Mouse (Mus musculus) neural tube, embryonic 13.5 days (tissue): ENCODE measurements around the gene Cdh13. TPM values are rescaled to one million over a fixed set of nuclear protein-coding genes. Genes with fewer than 3 reads are reported as not detected.
A peak's percentile ranks its signal among the peaks of the same experiment; 100 is the strongest.

Source experiments
- ATAC-seq: fragments of 200-750 bp; cut with Nextera tagmentation; 2 replicates; pipeline ENCODE4 v1.8.0; 2017; ENCODE audit warnings: low read depth, mild to moderate bottlenecking, moderate TSS enrichment, moderate library complexity
- H3K27ac ChIP-seq: fragments of 300-500 bp; sonication (generic); replicated peaks from 2 replicates; pipeline ENCODE4 v1.5.1; 2015; ENCODE audit warnings: moderate library complexity, mild to moderate bottlenecking, inconsistent platforms
- H3K27me3 ChIP-seq: fragments of 300-500 bp; sonication (generic); 2 replicates; pipeline ENCODE4 v1.6.1; 2015; ENCODE audit warnings: mild to moderate bottlenecking, inconsistent platforms
- H3K36me3 ChIP-seq: fragments of 300-500 bp; sonication (generic); 2 replicates; pipeline ENCODE4 v1.6.1; 2015; ENCODE audit warnings: mild to moderate bottlenecking, inconsistent platforms
- H3K4me1 ChIP-seq: fragments of 300-500 bp; sonication (generic); replicated peaks from 2 replicates; pipeline ENCODE4 v1.6.1; 2015; ENCODE audit warnings: inconsistent platforms
- H3K4me2 ChIP-seq: fragments of 300-500 bp; sonication (generic); 2 replicates; pipeline ENCODE4 v1.6.1; 2015; ENCODE audit warnings: inconsistent platforms, mild to moderate bottlenecking, moderate library complexity
- H3K4me3 ChIP-seq: fragments of 300-500 bp; sonication (generic); 2 replicates; pipeline ENCODE4 v1.5.1; 2015; ENCODE audit warnings: mild to moderate bottlenecking, inconsistent platforms
- H3K9ac ChIP-seq: fragments of 300-500 bp; sonication (generic); 2 replicates; pipeline ENCODE4 v1.6.1; 2015; ENCODE audit warnings: moderate library complexity, mild to moderate bottlenecking, inconsistent platforms
- H3K9me3 ChIP-seq: fragments of 300-500 bp; sonication (generic); 2 replicates; pipeline ENCODE4 v1.6.1; 2016; ENCODE audit warnings: inconsistent platforms
- WGBS: fragments of 180-500 bp; shearing (Covaris S2); methylation state at CpG from one replicate; pipeline ENCODE4 v1.1.7; 2015; 5-methylcytosine and 5-hydroxymethylcytosine counted together
- polyA plus RNA-seq: library from polyadenylated mRNA; unstranded; fragments of >200 nt; fragmentation: Nextera tagmentation; extraction: Ambion mirVana; gene quantifications from 2 replicates; pipeline ENCODE4 v1.2.1, GENCODE M21; 2015

The Cdh13 gene
- polyA plus RNA-seq, 1 experiment from 2014 or later, result 69.8 TPM

- Histone ChIP-seq H3K9me3 (no peaks in the 10 kb centered on the region), H3K4me3 (no peak overlapping the region), H3K9ac (no peak overlapping the region), H3K4me1 (0 out of 2 replicates have a peak, but pooled peaks cover 5% of the 10 kb centered on the region), H3K36me3 (no peaks in the 10 kb centered on the region), H3K27ac (no peak overlapping the region; the same call in 1 of the 2 replicates), H3K4me2 (no peak overlapping the region), H3K27me3 (no peaks in the 10 kb centered on the region)
- ATAC-seq, result no peak
- WGBS, result 66% methylated on average over 14 of the region's 14 CpGs
These were observed 268.9 kb downstream of the Cdh13 start for GRCm38 (mm10) chr8:118552397-118552796.

DNA sequence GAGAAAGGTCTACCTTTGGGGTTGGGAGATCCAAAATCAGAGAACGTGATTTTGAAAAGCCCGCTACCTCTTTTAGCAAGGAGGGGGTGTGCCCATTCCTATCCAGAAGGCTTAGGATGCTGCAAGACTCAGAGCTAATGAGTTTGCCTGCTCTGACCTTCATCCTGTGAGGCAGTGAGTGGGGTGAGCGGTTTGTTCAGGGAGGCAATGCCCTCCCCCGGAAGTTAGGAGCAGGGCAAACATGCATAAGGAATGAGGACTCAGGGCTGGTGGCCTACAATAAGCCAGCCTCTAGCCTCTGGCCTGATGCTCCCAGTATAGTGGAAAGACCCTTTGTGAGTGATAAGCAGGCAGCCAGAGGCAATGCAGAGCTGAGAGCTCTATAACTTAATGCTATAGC lies 269.3 kb downstream of the Cdh13 start:
- Histone ChIP-seq H3K4me2 (no peak overlapping the region), H3K27ac (no peak overlapping the region; the same call in 1 of the 2 replicates), H3K9ac (no peak overlapping the region), H3K36me3 (no peaks in the 10 kb centered on the region), H3K4me3 (no peak overlapping the region), H3K27me3 (no peaks in the 10 kb centered on the region), H3K9me3 (no peaks in the 10 kb centered on the region), H3K4me1 (0 out of 2 replicates have a peak, but pooled peaks cover 5% of the 10 kb centered on the region)
- WGBS, result 87% methylated on average over 4 of the region's 4 CpGs
- ATAC-seq, result no peak

DNA sequence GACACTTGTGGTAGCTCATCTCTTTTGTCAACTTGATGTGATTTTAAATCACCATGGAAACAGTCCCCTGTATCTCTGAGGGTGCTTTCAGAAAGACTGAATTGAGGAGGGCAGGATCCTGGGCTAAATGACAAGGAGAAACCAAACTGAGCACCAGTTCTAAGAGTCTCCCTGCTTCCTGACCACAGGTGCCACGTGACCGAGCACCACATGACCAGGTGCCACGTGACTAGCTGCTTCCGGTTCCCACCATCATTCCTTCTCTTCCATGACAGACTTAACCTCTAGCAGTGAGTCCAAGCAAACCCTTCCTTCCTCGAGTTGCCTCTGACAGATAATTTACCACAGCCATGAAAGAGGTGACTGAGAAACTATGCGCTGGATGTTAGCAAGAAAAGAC lies 280.5 kb downstream of the Cdh13 start:
- Histone ChIP-seq H3K4me3 (no peak overlapping the region), H3K9me3 (no peaks in the 10 kb centered on the region), H3K4me2 (no peak overlapping the region), H3K36me3 (no peaks in the 10 kb centered on the region), H3K4me1 (no peaks in the 10 kb centered on the region), H3K9ac (no peak overlapping the region), H3K27me3 (no peaks in the 10 kb centered on the region), H3K27ac (no peak overlapping the region)
- 67% methylated on average over 6 of the region's 6 CpGs for WGBS
- no peak for ATAC-seq

DNA sequence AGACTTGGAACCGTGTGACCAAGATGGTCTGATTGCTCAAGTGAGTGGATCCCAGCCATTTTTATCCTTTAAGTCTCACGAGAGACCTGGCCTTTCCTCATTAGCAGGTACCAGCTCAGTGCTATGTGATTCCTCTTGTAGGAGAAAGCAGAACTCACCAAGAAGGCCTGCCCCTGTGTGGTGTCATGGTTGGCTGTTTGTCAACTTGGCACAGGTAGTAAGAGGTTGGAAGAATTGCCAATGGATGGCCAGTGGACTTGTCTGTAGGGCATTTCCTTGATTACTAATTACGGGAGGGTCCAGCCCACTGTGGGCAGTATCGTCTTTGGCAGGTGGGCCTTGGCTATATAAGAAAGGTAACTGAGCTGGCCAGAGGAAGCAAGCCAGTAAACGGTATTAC lies 281.7 kb downstream of the Cdh13 start:
- no peaks in the 10 kb centered on the region for H3K36me3 ChIP-seq
- H3K27ac ChIP-seq, result no peak overlapping the region
- H3K9me3 ChIP-seq, result no peaks in the 10 kb centered on the region
- H3K4me1 ChIP-seq, result peaks cover 9% of the 10 kb centered on the region
- no peak overlapping the region for H3K4me3 ChIP-seq
- H3K9ac ChIP-seq, result no peak overlapping the region
- no peak for ATAC-seq
- H3K4me2 ChIP-seq, result no peak overlapping the region
- no peaks in the 10 kb centered on the region for H3K27me3 ChIP-seq
- 89% methylated on average over 5 of the region's 5 CpGs for WGBS

DNA sequence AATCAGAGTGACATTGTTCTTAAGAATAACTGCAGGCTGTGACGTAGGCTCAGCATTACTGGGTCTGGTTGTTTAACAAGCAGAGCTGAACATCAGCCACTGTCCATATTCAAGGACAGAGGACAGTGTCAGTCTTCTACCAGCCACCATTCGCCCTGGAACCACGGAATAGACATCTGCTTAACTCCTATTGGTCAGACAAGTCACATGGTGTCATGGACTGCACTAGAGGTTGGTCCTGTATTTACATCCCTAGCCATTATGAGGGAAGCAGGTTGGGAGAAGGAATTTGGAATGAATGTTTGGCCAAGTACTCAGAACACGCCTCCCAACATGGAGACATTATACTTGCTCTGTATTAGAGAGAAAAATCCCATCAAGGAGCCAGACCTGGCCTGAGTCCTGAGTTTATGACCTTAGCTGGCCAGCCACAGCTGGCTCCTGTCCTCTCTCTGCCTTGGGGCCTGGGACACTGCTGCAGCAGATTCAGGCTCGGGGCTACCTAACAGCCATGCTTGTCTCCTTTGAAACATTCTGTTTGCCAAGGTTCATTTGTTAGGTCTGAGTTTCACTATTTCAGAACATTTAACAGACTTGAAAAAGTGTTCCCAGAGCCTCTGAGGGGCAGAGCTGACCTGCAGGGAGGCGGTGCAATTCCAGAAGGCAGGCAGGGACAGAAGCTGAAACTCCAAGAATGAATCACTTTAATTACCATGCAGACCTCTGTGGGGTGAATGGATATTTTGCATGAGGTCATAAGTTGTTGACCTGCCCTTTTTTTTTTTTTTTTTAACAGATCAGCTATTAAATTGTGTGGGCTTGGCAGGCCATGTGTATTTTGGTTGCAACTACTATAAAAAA lies 282.6 kb downstream of the Cdh13 start:
- 64% methylated on average over 6 of the region's 6 CpGs for WGBS
- no peak overlapping the region for H3K9ac ChIP-seq
- no peak overlapping the region for H3K27ac ChIP-seq
- peaks cover 13% of the 10 kb centered on the region for H3K4me1 ChIP-seq
- H3K27me3 ChIP-seq, result no peaks in the 10 kb centered on the region
- no peaks in the 10 kb centered on the region for H3K9me3 ChIP-seq
- no peak overlapping the region for H3K4me3 ChIP-seq
- H3K36me3 ChIP-seq, result no peaks in the 10 kb centered on the region
- H3K4me2 ChIP-seq, result no peak overlapping the region
- ATAC-seq, result no peak

DNA sequence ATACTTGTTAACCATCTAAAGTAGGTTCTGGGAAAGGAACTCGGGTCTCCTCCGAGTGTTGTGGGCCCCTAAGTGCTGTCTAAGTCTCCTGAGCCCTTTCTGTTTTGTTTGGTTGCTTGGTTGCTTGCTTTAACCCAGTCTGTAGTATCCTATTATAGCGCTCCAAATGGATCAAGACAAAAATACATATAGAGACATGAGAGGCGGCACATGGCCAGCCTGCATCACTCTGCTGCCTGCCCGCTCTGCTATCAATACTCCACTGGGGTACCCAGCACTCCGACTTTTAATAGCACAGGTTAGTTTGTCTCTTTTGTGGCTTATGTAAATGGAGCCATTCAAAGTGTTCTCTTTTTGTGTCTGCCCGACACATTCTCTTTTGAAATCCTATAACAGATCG lies 285.8 kb downstream of the Cdh13 start:
- H3K4me2 ChIP-seq, result no peak overlapping the region
- no peak overlapping the region for H3K4me3 ChIP-seq
- WGBS, result 63% methylated on average over 8 of the region's 8 CpGs
- H3K27me3 ChIP-seq, result no peaks in the 10 kb centered on the region
- no peak for ATAC-seq
- H3K27ac ChIP-seq, result no peak overlapping the region
- no peaks in the 10 kb centered on the region for H3K36me3 ChIP-seq
- H3K9ac ChIP-seq, result no peak overlapping the region
- H3K9me3 ChIP-seq, result no peaks in the 10 kb centered on the region
- peaks cover 13% of the 10 kb centered on the region for H3K4me1 ChIP-seq

DNA sequence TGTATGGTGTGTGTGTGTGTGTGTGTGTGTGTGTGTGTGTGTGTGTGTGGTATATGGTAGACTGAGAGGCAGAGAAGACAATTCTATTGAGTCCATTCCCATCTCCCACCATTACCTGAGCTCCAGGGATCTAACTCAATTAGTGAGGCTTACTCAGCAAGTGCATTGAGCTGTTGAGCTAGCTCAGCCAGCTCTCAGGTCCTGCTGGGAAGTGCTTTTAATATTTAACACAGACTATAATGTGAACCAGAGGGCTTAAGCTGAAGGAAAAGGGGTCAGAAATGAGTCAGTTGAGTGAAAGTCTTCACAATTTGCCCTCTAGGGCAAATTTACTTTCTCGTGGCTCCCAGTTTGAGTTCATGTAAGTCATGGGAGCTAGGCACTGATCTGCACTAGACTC lies 297.7 kb downstream of the Cdh13 start:
- Histone ChIP-seq H3K9ac (no peak overlapping the region), H3K36me3 (no peaks in the 10 kb centered on the region), H3K9me3 (peaks cover 3% of the 10 kb centered on the region), H3K27me3 (no peaks in the 10 kb centered on the region), H3K4me2 (no peak overlapping the region), H3K4me1 (no peaks in the 10 kb centered on the region), H3K27ac (no peak overlapping the region), H3K4me3 (no peak overlapping the region)
- ATAC-seq, result no peak
- 86% methylated on average over 1 of the region's 1 CpGs for WGBS

- no peaks in the 10 kb centered on the region for H3K27me3 ChIP-seq
- H3K27ac ChIP-seq, result no peak overlapping the region
- 93% methylated on average over 8 of the region's 8 CpGs for WGBS
- no peak overlapping the region for H3K4me2 ChIP-seq
- no peaks in the 10 kb centered on the region for H3K36me3 ChIP-seq
- ATAC-seq, result no peak
- H3K9ac ChIP-seq, result no peak overlapping the region
- H3K4me3 ChIP-seq, result no peak overlapping the region
- H3K9me3 ChIP-seq, result peaks cover 3% of the 10 kb centered on the region
- no peaks in the 10 kb centered on the region for H3K4me1 ChIP-seq
These were observed 298.7 kb downstream of the Cdh13 start for GRCm38 (mm10) chr8:118582185-118582584.

DNA sequence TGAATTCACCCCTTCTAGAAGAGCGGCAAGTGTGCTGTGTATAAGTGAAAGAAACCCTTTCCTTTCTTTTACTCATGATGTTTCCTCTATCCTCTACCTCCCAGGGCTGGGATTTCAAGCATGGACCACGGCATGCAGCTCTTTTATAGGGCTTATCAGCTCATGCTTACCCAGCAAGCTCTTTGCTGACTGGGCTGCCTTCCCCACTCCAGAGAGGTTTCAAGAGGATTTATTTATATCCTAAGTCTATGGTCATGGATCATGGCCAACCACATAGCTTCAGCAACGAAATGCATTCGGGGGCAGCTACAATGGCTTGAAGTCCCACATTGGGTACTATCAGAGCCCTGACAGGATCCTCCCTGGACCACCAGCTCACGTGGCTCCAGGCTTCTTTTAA lies 304.4 kb downstream of the Cdh13 start:
- no peaks in the 10 kb centered on the region for H3K9me3 ChIP-seq
- no peaks in the 10 kb centered on the region for H3K27me3 ChIP-seq
- H3K27ac ChIP-seq, result no peak overlapping the region
- H3K36me3 ChIP-seq, result no peaks in the 10 kb centered on the region
- 86% methylated on average over 5 of the region's 5 CpGs for WGBS
- H3K9ac ChIP-seq, result no peak overlapping the region
- no peak overlapping the region for H3K4me2 ChIP-seq
- no peak for ATAC-seq
- 0 out of 2 replicates have a peak, but pooled peaks cover 3% of the 10 kb centered on the region for H3K4me1 ChIP-seq
- no peak overlapping the region for H3K4me3 ChIP-seq

- 83% methylated on average over 8 of the region's 8 CpGs for WGBS
- no peaks in the 10 kb centered on the region for H3K27me3 ChIP-seq
- ATAC-seq, result no peak
- no peaks in the 10 kb centered on the region for H3K4me1 ChIP-seq
- no peak overlapping the region for H3K9ac ChIP-seq
- H3K4me2 ChIP-seq, result no peak overlapping the region
- no peak overlapping the region for H3K4me3 ChIP-seq
- no peaks in the 10 kb centered on the region for H3K36me3 ChIP-seq
- H3K9me3 ChIP-seq, result no peaks in the 10 kb centered on the region
- no peak overlapping the region for H3K27ac ChIP-seq
These were observed 313.3 kb downstream of the Cdh13 start for GRCm38 (mm10) chr8:118596816-118597215.

- H3K4me3 ChIP-seq, result no peak overlapping the region
- H3K27ac ChIP-seq, result no peak overlapping the region
- no peak for ATAC-seq
- no peaks in the 10 kb centered on the region for H3K36me3 ChIP-seq
- WGBS, result 81% methylated on average over 8 of the region's 8 CpGs
- H3K4me2 ChIP-seq, result no peak overlapping the region
- H3K9ac ChIP-seq, result no peak overlapping the region
- H3K4me1 ChIP-seq, result peaks cover 12% of the 10 kb centered on the region
- no peaks in the 10 kb centered on the region for H3K9me3 ChIP-seq
- H3K27me3 ChIP-seq, result no peaks in the 10 kb centered on the region
These were observed 317.8 kb downstream of the Cdh13 start for GRCm38 (mm10) chr8:118601376-118601775.

- Histone ChIP-seq H3K4me1 (peaks cover 12% of the 10 kb centered on the region), H3K4me3 (no peak overlapping the region), H3K27me3 (no peaks in the 10 kb centered on the region), H3K9ac (no peak overlapping the region), H3K4me2 (no peak overlapping the region), H3K27ac (0 out of 2 replicates have a peak overlapping the region, but pooled peaks have one; percentile 49), H3K36me3 (0 out of 2 replicates have a peak, but pooled peaks cover 3% of the 10 kb centered on the region), H3K9me3 (peaks cover 5% of the 10 kb centered on the region; the same call in 1 of the 2 replicates)
- no peak for ATAC-seq
- 61% methylated on average over 8 of the region's 8 CpGs for WGBS
These were observed 318.5 kb downstream of the Cdh13 start for GRCm38 (mm10) chr8:118602074-118602473.
